Mouse (Mus musculus): ENCODE measurements around the gene Clec4a4. TPM values are rescaled to one million over a fixed set of nuclear protein-coding genes. Genes with fewer than 3 reads are reported as not detected.
"Not testable (repeated sequence)": the region's sequence is repeated elsewhere in the genome, so short reads cannot be mapped to it uniquely, and the experiment has no call there.

The Clec4a4 gene
- total RNA-seq (2015) (1.9 and 2.4 TPM in 2 replicates), total RNA-seq (2017) (0.40 and 0.53 TPM in 2 replicates)

DNA sequence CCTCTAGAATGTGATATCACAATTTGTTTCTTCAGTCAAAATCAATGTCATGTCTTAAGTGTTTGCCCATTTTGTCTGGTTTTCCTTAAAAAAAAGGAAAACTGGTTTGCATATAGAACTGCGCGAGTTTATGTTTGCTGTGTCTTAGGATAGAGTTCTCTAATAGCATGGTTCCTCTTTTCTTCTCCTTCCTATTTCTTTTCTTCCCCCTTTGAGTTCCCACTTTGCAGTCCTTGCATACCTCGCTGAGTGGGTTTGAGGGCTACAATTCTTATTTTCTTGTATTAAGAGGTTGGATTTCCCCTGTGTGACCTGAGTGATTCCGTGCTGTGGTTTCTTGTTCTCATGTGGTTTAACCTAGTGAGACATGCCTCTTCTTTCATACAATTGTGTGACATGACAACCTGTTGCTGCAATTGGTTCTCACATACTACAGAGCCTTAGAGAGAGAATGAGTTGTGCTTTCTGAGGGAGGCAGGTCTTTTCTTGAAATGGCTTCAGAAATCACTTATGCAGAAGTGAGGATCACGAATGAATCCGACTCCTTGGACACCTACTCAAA is at the start of gene Clec4a4:
Clec4a4 (plus strand) TSS at position 492 of the 562 bp plus-strand sequence.
- peak; percentile 97 for ATAC-seq (ENCODE audit: poor library complexity, severe bottlenecking)

DNA sequence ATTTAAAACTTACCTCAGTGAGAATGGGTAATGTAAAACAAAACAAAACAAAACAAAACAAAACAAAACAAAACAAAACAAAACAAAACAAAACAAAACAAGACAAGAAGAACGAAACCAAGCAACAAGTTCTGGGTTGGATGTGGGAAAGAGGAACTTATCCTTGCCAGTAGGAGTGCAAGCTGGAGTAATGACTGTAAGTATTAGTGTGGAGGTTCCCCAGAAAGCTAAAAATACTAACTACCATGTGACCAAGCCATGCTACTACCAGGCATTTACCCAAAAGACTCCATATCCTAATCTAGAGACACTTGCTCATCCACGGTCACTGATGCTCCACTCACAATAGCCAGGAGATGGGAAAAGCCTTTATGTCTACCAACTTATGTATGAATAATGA is 43.4 kb upstream of the Clec4a4 start:
- ATAC-seq (ENCODE audit: poor library complexity, severe bottlenecking) = peak; percentile 91

DNA sequence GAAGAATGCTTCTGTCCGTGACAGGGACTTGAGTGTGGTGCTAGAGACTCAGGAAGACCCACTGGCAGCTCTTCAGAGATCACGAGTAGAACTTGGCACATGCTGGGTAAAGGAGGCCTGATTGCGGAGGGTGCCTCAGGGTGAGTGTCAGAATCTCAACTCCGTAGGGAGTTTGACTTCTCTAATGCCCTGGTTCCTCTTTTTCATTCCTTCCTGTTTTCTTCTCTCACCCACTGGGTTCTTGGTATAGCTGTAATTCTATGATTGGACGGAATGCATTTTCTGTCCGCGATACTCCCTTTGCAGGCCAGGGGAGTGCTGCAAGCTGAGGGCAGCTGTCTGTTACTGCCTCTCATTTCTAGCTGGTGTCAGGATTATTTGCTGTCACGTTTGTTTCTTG is 37.8 kb upstream of the Clec4a4 start, which contains the start of gene Clec4a3:
Clec4a3 (plus strand) TSS at position 115 of the 400 bp plus-strand sequence.
- ATAC-seq (ENCODE audit: poor library complexity, severe bottlenecking) = peak; percentile 99

DNA sequence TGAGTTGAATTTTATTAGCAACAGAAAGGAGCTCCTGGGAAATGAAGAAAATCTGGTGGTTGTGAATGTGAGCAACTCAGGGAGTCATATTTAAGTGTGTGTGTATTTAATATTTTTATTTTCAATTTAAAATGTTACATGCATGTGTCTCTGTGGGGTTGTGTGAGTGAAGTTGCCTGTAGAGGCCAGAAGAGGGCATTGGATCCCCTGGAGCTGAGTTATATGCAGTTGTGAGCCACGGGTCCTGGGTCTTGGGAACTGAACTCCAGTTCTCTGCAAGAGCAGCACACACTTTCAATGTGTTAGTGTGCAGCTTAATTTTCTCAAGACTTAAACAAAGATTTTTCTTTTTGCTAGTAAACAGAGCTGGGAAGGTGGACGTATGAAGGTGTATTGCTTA is 25.6 kb upstream of the Clec4a4 start:
- ATAC-seq (ENCODE audit: poor library complexity, severe bottlenecking) = peak; percentile 93

DNA sequence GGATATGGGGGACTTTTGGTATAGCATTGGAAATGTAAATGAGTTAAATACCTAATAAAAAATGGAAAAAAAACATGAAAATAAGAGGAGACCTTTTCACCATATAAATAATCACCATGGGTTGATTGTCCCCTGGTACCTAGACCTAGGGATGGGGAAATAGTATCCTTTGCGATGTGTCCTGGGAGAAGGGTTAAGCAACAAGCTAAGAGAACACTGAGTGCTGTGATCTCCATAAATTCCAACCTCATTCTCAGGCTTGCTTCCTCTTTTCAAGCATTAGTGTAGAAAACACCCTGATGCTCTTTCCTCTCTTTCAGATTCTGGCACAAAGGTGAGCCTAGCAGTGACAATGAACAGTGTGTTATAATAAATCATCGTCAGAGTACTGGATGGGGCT is 21.1 kb upstream of the Clec4a4 start:
- peak; percentile 46; the same call in 1 of the 2 replicates for ATAC-seq (ENCODE audit: poor library complexity, severe bottlenecking)

DNA sequence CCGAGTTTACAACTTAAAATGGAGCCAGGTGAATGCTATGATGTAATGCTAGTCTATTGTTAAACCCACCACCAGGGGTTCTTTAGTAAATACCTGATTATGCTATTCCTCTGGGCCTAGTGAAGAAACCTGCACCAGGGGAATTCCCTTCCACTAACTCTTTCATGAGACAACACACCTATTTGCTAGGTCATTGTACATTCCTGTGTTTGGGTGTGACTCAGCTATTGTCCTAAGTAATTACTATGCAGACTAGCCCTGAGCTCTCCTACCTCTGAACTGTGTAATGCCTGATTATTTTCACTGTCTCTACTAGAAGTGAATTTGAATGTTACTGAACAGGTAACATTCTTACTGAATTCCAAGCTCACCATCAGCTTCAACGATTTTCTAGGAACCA is 14.5 kb downstream of the Clec4a4 start:
- not testable (repeated sequence) for ATAC-seq (ENCODE audit: poor library complexity, severe bottlenecking)

DNA sequence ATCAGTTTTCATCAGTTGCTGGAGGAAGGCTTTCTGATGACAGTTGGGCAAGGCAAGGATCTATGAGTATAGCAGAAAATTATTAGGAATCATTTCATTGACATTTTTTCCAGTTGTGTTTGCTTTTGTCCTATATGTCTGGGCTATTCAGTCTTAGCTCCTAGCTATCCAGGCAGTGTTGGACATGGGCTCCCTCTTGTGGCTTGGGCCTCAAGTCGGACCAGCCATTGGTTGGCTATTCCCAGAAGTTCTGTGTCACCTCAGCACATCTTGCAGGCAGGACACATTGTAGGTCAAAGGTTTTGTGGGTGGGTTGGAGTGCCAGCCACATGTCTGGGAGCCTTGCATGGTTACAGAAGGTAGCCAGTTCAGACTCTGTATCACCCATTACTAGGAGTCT is 15.4 kb downstream of the Clec4a4 start:
- ATAC-seq (ENCODE audit: poor library complexity, severe bottlenecking) = peak; percentile 87

DNA sequence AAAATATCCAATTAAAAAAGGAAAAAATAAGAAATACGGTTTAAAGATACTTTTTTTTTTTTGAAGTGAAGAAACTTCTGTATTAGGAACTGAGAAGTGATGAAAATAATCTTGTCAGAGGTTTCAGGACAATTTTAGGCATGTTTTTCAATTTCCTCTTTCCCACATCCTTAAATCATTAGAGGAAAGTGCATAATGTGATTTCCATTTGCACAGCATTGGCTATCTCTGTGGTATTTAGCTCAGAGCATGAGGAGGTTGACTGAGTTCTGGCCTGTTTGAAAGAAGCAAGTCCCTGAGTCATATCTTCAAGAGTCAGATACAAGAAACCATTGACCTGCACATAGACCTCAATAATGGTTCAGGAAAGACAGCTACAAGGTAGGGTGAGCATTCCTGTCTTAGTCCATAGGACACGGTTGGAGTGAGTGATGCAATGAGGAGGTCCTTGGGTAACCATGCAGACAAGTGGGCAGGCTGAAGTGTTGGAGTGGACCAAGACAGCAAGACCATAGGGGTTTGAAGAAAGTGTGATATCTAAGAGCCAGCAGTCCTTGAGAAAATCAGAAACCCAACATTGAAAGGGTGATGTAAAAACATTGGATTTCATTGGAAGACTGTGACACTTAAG is 59.7 kb downstream of the Clec4a4 start, which contains the start of gene Clec4b1:
Clec4b1 (plus strand) TSS at position 221 of the 631 bp plus-strand sequence.
- ATAC-seq (ENCODE audit: poor library complexity, severe bottlenecking) = peak; percentile 84

Other genes with a start within 250 kb of the Clec4a4 start
- 44.5 and 48.4 TPM in 2 replicates for gene Slc2a3, start 188.7 kb upstream of the Clec4a4 start, total RNA-seq (2015)
- 51.4 and 63.5 TPM in 2 replicates for gene Slc2a3, start 188.7 kb upstream of the Clec4a4 start, total RNA-seq (2017)
- 35.6 and 43.1 TPM in 2 replicates for gene Foxj2, start 170.5 kb upstream of the Clec4a4 start, total RNA-seq (2015)
- gene Foxj2, start 170.5 kb upstream of the Clec4a4 start, total RNA-seq (2017) = 10.2 and 16.1 TPM in 2 replicates
- 4.4 and 5.3 TPM in 2 replicates for gene C3ar1, start 134.2 kb upstream of the Clec4a4 start, total RNA-seq (2015)
- 4.7 and 5.0 TPM in 2 replicates for gene C3ar1, start 134.2 kb upstream of the Clec4a4 start, total RNA-seq (2017)
- 33.0 and 34.4 TPM in 2 replicates for gene Necap1, start 115.9 kb upstream of the Clec4a4 start, total RNA-seq (2015)
- 24.9 and 25.9 TPM in 2 replicates for gene Necap1, start 115.9 kb upstream of the Clec4a4 start, total RNA-seq (2017)
- 250 and 267 TPM in 2 replicates for gene Clec4a1, start 68.5 kb upstream of the Clec4a4 start, total RNA-seq (2015)
- 93.7 and 94.5 TPM in 2 replicates for gene Clec4a1, start 68.5 kb upstream of the Clec4a4 start, total RNA-seq (2017)
- 175 and 204 TPM in 2 replicates for gene Clec4a3, start 37.9 kb upstream of the Clec4a4 start, total RNA-seq (2015)
- 148 and 150 TPM in 2 replicates for gene Clec4a3, start 37.9 kb upstream of the Clec4a4 start, total RNA-seq (2017)
- 35.7 and 37.7 TPM in 2 replicates for gene Clec4b1, start 59.6 kb downstream of the Clec4a4 start, total RNA-seq (2015)
- gene Clec4b1, start 59.6 kb downstream of the Clec4a4 start, total RNA-seq (2017) = 26.7 and 30.1 TPM in 2 replicates
- 336 and 371 TPM in 2 replicates for gene Clec4a2, start 116.1 kb downstream of the Clec4a4 start, total RNA-seq (2015)
- 258 and 267 TPM in 2 replicates for gene Clec4a2, start 116.1 kb downstream of the Clec4a4 start, total RNA-seq (2017)
- gene Clec4b2, start 182.5 kb downstream of the Clec4a4 start, total RNA-seq (2015) = 1.4 and 3.3 TPM in 2 replicates
- gene Clec4b2, start 182.5 kb downstream of the Clec4a4 start, total RNA-seq (2017) = 1.7 and 3.3 TPM in 2 replicates
- gene Clec4n, start 239.5 kb downstream of the Clec4a4 start, total RNA-seq (2015) = 1.5 and 2.3 TPM in 2 replicates
- gene Clec4n, start 239.5 kb downstream of the Clec4a4 start, total RNA-seq (2017) = 2.4 and 2.5 TPM in 2 replicates